Mouse (Mus musculus) hindbrain, postnatal 0 days (tissue): ENCODE data around the gene Rnf145. TPM values are rescaled to one million over a fixed set of nuclear protein-coding genes. Genes with fewer than 3 reads are reported as not detected.

ENCODE experiments used
- ATAC-seq: fragments of 200-750 bp; cut with Nextera tagmentation; 2 replicates; pipeline ENCODE4 v1.8.0; 2017; ENCODE audit warnings: mild to moderate bottlenecking, moderate TSS enrichment, moderate library complexity
- DNase-seq: peaks from one replicate; pipeline ENCODE4 v3.0.0-alpha.2; 2015; ENCODE audit warnings: low spot score
- H3K27ac ChIP-seq: fragments of 300-500 bp; sonication (generic); 2 replicates; pipeline ENCODE4 v1.5.1; 2014; ENCODE audit warnings: mild to moderate bottlenecking
- H3K27me3 ChIP-seq: fragments of 300-500 bp; sonication (generic); 2 replicates; pipeline ENCODE4 v1.6.1; 2014; ENCODE audit warnings: low read length, mixed read lengths; ENCODE audit not compliant: insufficient read depth
- H3K36me3 ChIP-seq: fragments of 300-500 bp; sonication (generic); 2 replicates; pipeline ENCODE4 v1.6.1; 2014; ENCODE audit warnings: low read length, mixed read lengths; ENCODE audit not compliant: insufficient read depth
- H3K4me1 ChIP-seq: fragments of 300-500 bp; sonication (generic); 2 replicates; pipeline ENCODE4 v1.6.1; 2014; ENCODE audit warnings: antibody characterized with exemption, low read length, mixed read lengths; ENCODE audit not compliant: insufficient read depth
- H3K4me2 ChIP-seq: fragments of 300-500 bp; sonication (generic); 2 replicates; pipeline ENCODE4 v1.6.1; 2014; ENCODE audit warnings: low read depth, mild to moderate bottlenecking, low read length, moderate library complexity, mixed read lengths
- H3K4me3 ChIP-seq: fragments of 300-500 bp; sonication (generic); 2 replicates; pipeline ENCODE4 v1.5.1; 2014; ENCODE audit warnings: low read length
- H3K9ac ChIP-seq: fragments of 300-500 bp; sonication (generic); replicated peaks from 2 replicates; pipeline ENCODE4 v1.6.1; 2014; ENCODE audit warnings: mild to moderate bottlenecking, low read length, moderate library complexity, mixed read lengths
- H3K9me3 ChIP-seq: fragments of 300-500 bp; sonication (generic); 2 replicates; pipeline ENCODE4 v1.6.1; 2016; ENCODE audit warnings: low read length, mixed read lengths
- CTCF ChIP-seq: IDR thresholded peaks from 2 replicates; pipeline ENCODE4 v1.5.1; 2016; ENCODE audit warnings: antibody characterized with exemption, control low read depth, low read depth
- WGBS: fragments of 180-500 bp; shearing (Covaris S2); extraction: QIAGEN DNeasy Blood & Tissue Kit; methylation state at CpG from one replicate; pipeline ENCODE4 v1.1.7; 2014; 5-methylcytosine and 5-hydroxymethylcytosine counted together
- polyA plus RNA-seq: library from polyadenylated mRNA; unstranded; fragments of >200 nt; fragmentation: Nextera tagmentation; extraction: Ambion mirVana; gene quantifications from 2 replicates; pipeline ENCODE4 v1.2.1, GENCODE M21; 2015
- total RNA-seq: library from RNA; depleted of rRNA; stranded (reverse); fragments of >200 nt; gene quantifications from 2 replicates; pipeline ENCODE4 v1.2.3, GENCODE M21; 2014

Rnf145 gene
- total and polyA plus RNA-seq, 2 experiments from 2014 or later: 92.9 to 122 TPM

- H3K27me3 ChIP-seq: no peaks in the 10 kb centered on the region
- DNase-seq (no peak), ATAC-seq (no peak)
- no peak overlapping the region for H3K9ac ChIP-seq
- H3K4me2 ChIP-seq: no peak overlapping the region
- H3K4me3 ChIP-seq: no peak overlapping the region
- H3K36me3 ChIP-seq: peaks cover 4% of the 10 kb centered on the region
- TF ChIP-seq CTCF: no peak
- H3K27ac ChIP-seq: no peak overlapping the region
- 92% methylated on average over 11 of the region's 11 CpGs for whole genome bisulfite sequencing
- 0 out of 2 replicates have a peak, but pooled peaks cover 2% of the 10 kb centered on the region for H3K4me1 ChIP-seq
- no peaks in the 10 kb centered on the region for H3K9me3 ChIP-seq
Measured at GRCm38 (mm10) chr11:44526654-44527263, 8.0 kb downstream of the Rnf145 start.

- DNase-seq (no peak), ATAC-seq (no peak)
- H3K4me1 ChIP-seq: no peaks in the 10 kb centered on the region
- no peak for TF ChIP-seq CTCF
- H3K4me3 ChIP-seq: no peak overlapping the region
- H3K9me3 ChIP-seq: no peaks in the 10 kb centered on the region
- WGBS: 92% methylated on average over 14 of the region's 14 CpGs
- H3K27me3 ChIP-seq: no peaks in the 10 kb centered on the region
- no peak overlapping the region for H3K9ac ChIP-seq
- no peak overlapping the region for H3K27ac ChIP-seq
- no peak overlapping the region for H3K4me2 ChIP-seq
- H3K36me3 ChIP-seq: peaks cover 15% of the 10 kb centered on the region
Measured at GRCm38 (mm10) chr11:44528560-44529199, 9.9 kb downstream of the Rnf145 start.

GRCm38 (mm10) chr11:44529200-44529599 lies 10.4 kb downstream of the Rnf145 start:
- WGBS: 86% methylated on average over 12 of the region's 12 CpGs
- Histone ChIP-seq H3K27ac (no peak overlapping the region), H3K4me2 (no peak overlapping the region), H3K4me1 (no peaks in the 10 kb centered on the region), H3K36me3 (peaks cover 19% of the 10 kb centered on the region), H3K9ac (no peak overlapping the region), H3K4me3 (no peak overlapping the region), H3K9me3 (no peaks in the 10 kb centered on the region), H3K27me3 (no peaks in the 10 kb centered on the region)
- ATAC-seq (no peak), DNase-seq (no peak)
- no peak for TF ChIP-seq CTCF

GRCm38 (mm10) chr11:44529716-44530115 lies 11.0 kb downstream of the Rnf145 start:
- 89% methylated on average over 5 of the region's 5 CpGs for WGBS
- Histone ChIP-seq H3K36me3 (peaks cover 18% of the 10 kb centered on the region), H3K4me2 (no peak overlapping the region)

GRCm38 (mm10) chr11:44530382-44530781 lies 11.6 kb downstream of the Rnf145 start:
- no peaks in the 10 kb centered on the region for H3K9me3 ChIP-seq
- peaks cover 15% of the 10 kb centered on the region for H3K36me3 ChIP-seq
- H3K4me3 ChIP-seq: no peak overlapping the region
- H3K4me1 ChIP-seq: no peaks in the 10 kb centered on the region
- no peak overlapping the region for H3K9ac ChIP-seq
- H3K27ac ChIP-seq: no peak overlapping the region
- 45% methylated on average over 8 of the region's 8 CpGs for WGBS
- no peak for DNase-seq
- no peak for TF ChIP-seq CTCF
- no peak overlapping the region for H3K4me2 ChIP-seq
- no peak for ATAC-seq
- no peaks in the 10 kb centered on the region for H3K27me3 ChIP-seq

More at GRCm38 (mm10) chr11:44529716-44530115, 11.0 kb downstream of the Rnf145 start:
- Histone ChIP-seq H3K4me1 (no peaks in the 10 kb centered on the region), H3K4me3 (no peak overlapping the region), H3K9ac (no peak overlapping the region), H3K9me3 (no peaks in the 10 kb centered on the region), H3K27me3 (no peaks in the 10 kb centered on the region), H3K27ac (no peak overlapping the region)
- no peak for ATAC-seq
- TF ChIP-seq CTCF: no peak
- DNase-seq: no peak

- WGBS: 89% methylated on average over 11 of the region's 11 CpGs
- Histone ChIP-seq H3K4me1 (no peaks in the 10 kb centered on the region), H3K27me3 (no peaks in the 10 kb centered on the region), H3K9ac (no peak overlapping the region), H3K4me2 (no peak overlapping the region), H3K27ac (no peak overlapping the region), H3K9me3 (no peaks in the 10 kb centered on the region), H3K4me3 (no peak overlapping the region), H3K36me3 (peaks cover 15% of the 10 kb centered on the region)
- ATAC-seq (no peak), DNase-seq (no peak)
- no peak for TF ChIP-seq CTCF
Measured at GRCm38 (mm10) chr11:44530867-44531266, 12.1 kb downstream of the Rnf145 start.

GRCm38 (mm10) chr11:44531617-44532016 lies 12.9 kb downstream of the Rnf145 start:
- H3K4me1 ChIP-seq: no peaks in the 10 kb centered on the region
- no peak overlapping the region for H3K4me3 ChIP-seq
- DNase-seq (no peak), ATAC-seq (no peak)
- no peak overlapping the region for H3K9ac ChIP-seq
- TF ChIP-seq CTCF: no peak
- no peaks in the 10 kb centered on the region for H3K27me3 ChIP-seq
- peaks cover 15% of the 10 kb centered on the region for H3K36me3 ChIP-seq
- no peak overlapping the region for H3K27ac ChIP-seq
- 94% methylated on average over 4 of the region's 4 CpGs for WGBS
- H3K4me2 ChIP-seq: no peak overlapping the region
- no peaks in the 10 kb centered on the region for H3K9me3 ChIP-seq
